Mouse (Mus musculus) liver, adult 2 months (tissue): ENCODE results near the gene Agbl3. TPM values are rescaled to one million over a fixed set of nuclear protein-coding genes. Genes with fewer than 3 reads are reported as not detected.

Experiments
- DNase-seq: peaks from one replicate; pipeline ENCODE4 v3.0.0-alpha.2; 2011; ENCODE audit warnings: low read depth, low spot score; ENCODE audit errors: extremely low read depth
- H3K27ac ChIP-seq: fragments of 200-500 bp; replicated peaks from 2 replicates; pipeline ENCODE4 v1.5.1; 2012; ENCODE audit warnings: low read depth, mild to moderate bottlenecking, control low read depth, inconsistent platforms, low read length; ENCODE audit not compliant: insufficient read depth
- H3K27me3 ChIP-seq: fragments of 200-500 bp; 2 replicates; pipeline ENCODE4 v1.6.1; 2012; ENCODE audit warnings: mild to moderate bottlenecking, moderate library complexity, low read length, inconsistent platforms; ENCODE audit not compliant: control insufficient read depth, insufficient read depth
- H3K36me3 ChIP-seq: fragments of 200-500 bp; 2 replicates; pipeline ENCODE4 v1.6.1; 2012; ENCODE audit warnings: low read length, inconsistent platforms; ENCODE audit not compliant: control insufficient read depth, insufficient read depth
- H3K4me1 ChIP-seq: fragments of 200-500 bp; 2 replicates; pipeline ENCODE4 v1.6.1; 2011; ENCODE audit warnings: low read length; ENCODE audit not compliant: control insufficient read depth, insufficient read depth
- H3K4me3 ChIP-seq: fragments of 200-500 bp; 2 replicates; pipeline ENCODE4 v1.5.1; 2011; ENCODE audit warnings: low read depth, mild to moderate bottlenecking, control low read depth, low read length, moderate library complexity; ENCODE audit not compliant: insufficient read depth
- H3K79me2 ChIP-seq: fragments of 200-500 bp; 2 replicates; pipeline ENCODE4 v1.6.1; 2012; ENCODE audit warnings: inconsistent platforms, mild to moderate bottlenecking, low read length, moderate library complexity; ENCODE audit not compliant: control insufficient read depth, insufficient read depth
- H3K9ac ChIP-seq: fragments of 200-500 bp; 2 replicates; pipeline ENCODE4 v1.6.1; 2012; ENCODE audit warnings: low read depth, mild to moderate bottlenecking, control low read depth, inconsistent platforms, low read length
- CTCF ChIP-seq: fragments of 200-500 bp; IDR thresholded peaks from 2 replicates; pipeline ENCODE4 v1.5.1; 2011; ENCODE audit warnings: low read depth, low read length, control low read depth
- POLR2A ChIP-seq: fragments of 200-500 bp; IDR thresholded peaks from 2 replicates; pipeline ENCODE4 v1.6.1; 2011; ENCODE audit warnings: low read length, control low read depth; ENCODE audit not compliant: insufficient read depth; ENCODE audit errors: extremely low read depth
- WGBS: fragments of 180-500 bp; shearing (Covaris S2); methylation state at CpG from one replicate; pipeline ENCODE4 v1.1.7; 2018; 5-methylcytosine and 5-hydroxymethylcytosine counted together
- polyA plus RNA-seq: library from polyadenylated mRNA; depleted of rRNA; stranded (reverse); fragments of >200 nt; gene quantifications from 2 replicates; pipeline ENCODE4 v1.2.3, GENCODE M21; 2012
- total RNA-seq: library from RNA; depleted of rRNA; stranded (reverse); fragments of >200 nt; gene quantifications from 2 replicates; pipeline ENCODE4 v1.2.3, GENCODE M21; 2014

Agbl3 gene
- total and polyA plus RNA-seq, 2 experiments = 2.3 to 8.6 TPM

GRCm38 (mm10) chr6:34743946-34744345, 36.3 kb upstream of the Agbl3 start:
- Histone ChIP-seq H3K27ac (no peak overlapping the region), H3K9ac (no peak overlapping the region), H3K27me3 (no peaks in the 10 kb centered on the region), H3K79me2 (peaks cover 8% of the 10 kb centered on the region), H3K36me3 (peaks cover 44% of the 10 kb centered on the region), H3K4me3 (no peak overlapping the region), H3K4me1 (peaks cover 3% of the 10 kb centered on the region)
- DNase-seq = no peak
- WGBS = 61% methylated on average over 4 of the region's 4 CpGs
- TF ChIP-seq CTCF (no peak), POLR2A (no peak)

- WGBS = 72% methylated on average over 6 of the region's 6 CpGs
- Histone ChIP-seq H3K79me2 (peaks cover 5% of the 10 kb centered on the region; the same call in 1 of the 2 replicates), H3K36me3 (peaks cover 42% of the 10 kb centered on the region)
Observed at GRCm38 (mm10) chr6:34747846-34748245, 32.4 kb upstream of the Agbl3 start.

GRCm38 (mm10) chr6:34748566-34748965, 31.7 kb upstream of the Agbl3 start:
- H3K27ac ChIP-seq = no peak overlapping the region
- 94% methylated on average over 11 of the region's 11 CpGs for WGBS
- H3K9ac ChIP-seq = no peak overlapping the region
- TF ChIP-seq CTCF (no peak), POLR2A (no peak)
- peaks cover 20% of the 10 kb centered on the region for H3K4me1 ChIP-seq
- H3K79me2 ChIP-seq = peaks cover 5% of the 10 kb centered on the region; the same call in 1 of the 2 replicates
- peaks cover 37% of the 10 kb centered on the region for H3K36me3 ChIP-seq
- no peak for DNase-seq
- no peaks in the 10 kb centered on the region for H3K27me3 ChIP-seq
- H3K4me3 ChIP-seq = no peak overlapping the region

More at GRCm38 (mm10) chr6:34747846-34748245, 32.4 kb upstream of the Agbl3 start:
- no peak overlapping the region for H3K4me3 ChIP-seq
- no peaks in the 10 kb centered on the region for H3K27me3 ChIP-seq
- TF ChIP-seq POLR2A (no peak), CTCF (no peak)
- peaks cover 20% of the 10 kb centered on the region for H3K4me1 ChIP-seq
- H3K27ac ChIP-seq = no peak overlapping the region
- no peak overlapping the region for H3K9ac ChIP-seq
- DNase-seq = no peak

GRCm38 (mm10) chr6:34749526-34749925, 30.7 kb upstream of the Agbl3 start:
- 70% methylated on average over 6 of the region's 6 CpGs for WGBS
- DNase-seq = no peak
- Histone ChIP-seq H3K9ac (no peak overlapping the region), H3K27ac (0 out of 2 replicates have a peak overlapping the region, but pooled peaks have one; percentile 19), H3K36me3 (peaks cover 41% of the 10 kb centered on the region), H3K27me3 (no peaks in the 10 kb centered on the region), H3K4me3 (no peak overlapping the region), H3K4me1 (peaks cover 20% of the 10 kb centered on the region), H3K79me2 (peaks cover 5% of the 10 kb centered on the region; the same call in 1 of the 2 replicates)
- TF ChIP-seq POLR2A = no peak
- no peak for TF ChIP-seq CTCF

GRCm38 (mm10) chr6:34750487-34751120, 29.6 kb upstream of the Agbl3 start:
- peaks cover 20% of the 10 kb centered on the region for H3K4me1 ChIP-seq
- peak overlapping the region; percentile 65 for H3K27ac ChIP-seq
- TF ChIP-seq POLR2A (no peak), CTCF (no peak)
- H3K36me3 ChIP-seq = peaks cover 43% of the 10 kb centered on the region
- no peak overlapping the region for H3K4me3 ChIP-seq
- no peak overlapping the region for H3K9ac ChIP-seq
- H3K27me3 ChIP-seq = no peaks in the 10 kb centered on the region
- WGBS = 22% methylated on average over 7 of the region's 7 CpGs
- H3K79me2 ChIP-seq = peaks cover 5% of the 10 kb centered on the region; the same call in 1 of the 2 replicates
- peak; percentile 72 for DNase-seq

- TF ChIP-seq POLR2A = no peak
- no peak for TF ChIP-seq CTCF
- H3K79me2 ChIP-seq = peaks cover 2% of the 10 kb centered on the region; the same call in 1 of the 2 replicates
- peak overlapping the region; percentile 40 for H3K27ac ChIP-seq
- H3K36me3 ChIP-seq = peaks cover 47% of the 10 kb centered on the region
- H3K27me3 ChIP-seq = no peaks in the 10 kb centered on the region
- no peak overlapping the region for H3K9ac ChIP-seq
- DNase-seq = peak; percentile 93
- no peak overlapping the region for H3K4me3 ChIP-seq
- peaks cover 20% of the 10 kb centered on the region for H3K4me1 ChIP-seq
Observed at GRCm38 (mm10) chr6:34751625-34752024, 28.6 kb upstream of the Agbl3 start.
